Mouse (Mus musculus) lung, adult 10 weeks (tissue): ENCODE results near the gene Ncapg. TPM values are rescaled to one million over a fixed set of nuclear protein-coding genes. Genes with fewer than 3 reads are reported as not detected.

ENCODE experiments used
- polyA plus RNA-seq: library from polyadenylated mRNA; stranded (reverse); fragments of 350-450 nt; fragmentation: Illumina TruSeq; extraction: RNeasy Lipid Tissue Mini Kit (QIAGEN cat#74804); gene quantifications from one replicate; pipeline ENCODE4 v1.2.3, GENCODE M21; 2014; ENCODE audit warnings: low read depth, low replicate concordance; ENCODE audit not compliant: insufficient read depth

Gene Ncapg
- 0.60 TPM for polyA plus RNA-seq

GRCm38 (mm10) chr5:45669598-45670279 lies at the start of gene Ncapg:
TSS of gene Ncapg (plus strand) at chr5:45669919.

GRCm38 (mm10) chr5:45638806-45639714 lies 30.7 kb upstream of the Ncapg start, which contains the start of gene Fam184b:
TSS of gene Fam184b (minus strand) at chr5:45639614.

Other genes with a start within 250 kb of the Ncapg start
- gene Qdpr, start 219.7 kb upstream of the Ncapg start, polyA plus RNA-seq, result 93.3 TPM
- gene Clrn2, start 216.2 kb upstream of the Ncapg start, polyA plus RNA-seq, result not detected
- 24.8 TPM for gene Lap3, start 176.5 kb upstream of the Ncapg start, polyA plus RNA-seq
- 179 TPM for gene Med28, start 149.7 kb upstream of the Ncapg start, polyA plus RNA-seq
- not detected for gene Fam184b, start 30.3 kb upstream of the Ncapg start, polyA plus RNA-seq
- gene Lcorl, start 187.7 kb downstream of the Ncapg start, polyA plus RNA-seq, result 2.3 TPM